Mouse (Mus musculus): ENCODE data around the gene Plcl2.

DNA sequence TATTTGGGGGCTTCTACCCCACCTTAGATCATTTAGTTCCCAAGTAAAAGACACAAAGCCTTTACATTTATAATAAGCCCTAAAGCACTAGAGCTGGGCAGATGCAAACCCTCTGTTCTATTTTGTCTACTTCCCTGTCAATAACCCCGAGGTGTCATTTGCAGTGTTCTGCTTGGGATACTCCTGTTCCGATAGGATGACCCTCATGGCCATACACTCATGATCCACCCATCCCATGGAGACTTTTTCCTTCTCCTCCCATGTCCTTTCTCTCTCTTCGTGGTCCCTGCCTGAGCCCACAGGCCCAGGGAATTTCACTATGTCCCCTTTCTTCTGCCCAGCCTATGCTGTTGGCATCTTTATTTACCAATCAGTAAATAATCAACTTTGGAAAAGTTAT lies 20.8 kb upstream of the Plcl2 start:
- TF ChIP-seq CTCF (IDR thresholded peaks at IDR 0.05; ENCODE audit: control insufficient read depth, insufficient read depth, insufficient read length): no peak
- TF ChIP-seq MAX (IDR thresholded peaks at IDR 0.05): no peak
- no peak for TF ChIP-seq USF1 (IDR thresholded peaks at IDR 0.05; ENCODE audit: low read depth)
- no peak for TF ChIP-seq MYOD1 (IDR thresholded peaks at IDR 0.05; ENCODE audit: control insufficient read depth, insufficient read length, low read depth)
- no peak for TF ChIP-seq CEBPB (IDR thresholded peaks at IDR 0.05; ENCODE audit: low read depth)
- TF ChIP-seq FOSL1 (IDR thresholded peaks at IDR 0.05; ENCODE audit: insufficient read depth, low read length, poor library complexity, severe bottlenecking): no peak
- TF ChIP-seq MYOG (IDR thresholded peaks at IDR 0.05; ENCODE audit: control insufficient read depth, extremely low read depth, insufficient read length): no peak

Measured in C2C12 (cell line).